ENCODE assay signal across 8 mouse cellular contexts in genomic region chr11:117962228-117963067, GRCm38 (mm10). TPM values are rescaled to one million over a fixed set of nuclear protein-coding genes. Genes with fewer than 3 reads are reported as not detected.
DNase-seq lines count a peak whose midpoint lies in the region; ATAC-seq and TF ChIP-seq lines count a peak whose summit lies in the region.

No protein-coding gene starts in this region.

- ATAC-seq in forebrain, postnatal 0 days, result no peak

- no peaks in the 10 kb centered on the region for H3K9me3 ChIP-seq in forebrain, embryonic 10.5 days
- no peaks in the 10 kb centered on the region for H3K9me3 ChIP-seq in forebrain, postnatal 0 days (ENCODE audit: low read length)
- no peaks in the 10 kb centered on the region for H3K9me3 ChIP-seq in midbrain, embryonic 10.5 days (replicated peaks)

- H3K4me2 ChIP-seq in forebrain, postnatal 0 days (ENCODE audit: low read depth), result no peak overlapping the region

- H3K27me3 ChIP-seq in forebrain, embryonic 10.5 days (ENCODE audit: poor library complexity, severe bottlenecking), result peaks cover 44% of the 10 kb centered on the region
- no peaks in the 10 kb centered on the region for H3K27me3 ChIP-seq in forebrain, postnatal 0 days (ENCODE audit: insufficient read depth, low read length)
- H3K27me3 ChIP-seq in midbrain, embryonic 10.5 days (ENCODE audit: low read depth, poor library complexity, severe bottlenecking), result peaks cover 55% of the 10 kb centered on the region

- DNase-seq in forebrain, embryonic 10.5 days (ENCODE audit: extremely low spot score, low spot score), result no peak
- DNase-seq in forebrain, postnatal 0 days, result no peak
- DNase-seq in heart, postnatal 14 days, result peak; percentile 89 to 90
- DNase-seq in kidney, postnatal 4 days, result peak; percentile 92 to 94
- peak; percentile 49 for DNase-seq in midbrain, embryonic 10.5 days (ENCODE audit: low spot score)
- peak; percentile 85 for DNase-seq in testis, postnatal 14 days (ENCODE audit: low spot score)
- DNase-seq in B cell, adult 2 months, result no peak

- 28% methylated on average over 10 of the region's 10 CpGs for WGBS in forebrain, embryonic 10.5 days
- 41% methylated on average over 10 of the region's 10 CpGs for WGBS in forebrain, postnatal 0 days
- WGBS in midbrain, embryonic 10.5 days, result 26% methylated on average over 10 of the region's 10 CpGs

- no peak overlapping the region for H3K9ac ChIP-seq in forebrain, postnatal 0 days

- peak; percentile 45; the same call in 1 of the 2 replicates for TF ChIP-seq POLR2A in embryonic fibroblast, embryonic 13.5 days (IDR thresholded peaks at IDR 0.05; ENCODE audit: low read depth, low read length)

- no peak for TF ChIP-seq CTCF in forebrain, postnatal 0 days (IDR thresholded peaks at IDR 0.05; ENCODE audit: low read depth)
- TF ChIP-seq CTCF in embryonic fibroblast, embryonic 13.5 days (IDR thresholded peaks at IDR 0.05; ENCODE audit: borderline replicate concordance, insufficient read depth, low read length), result no peak

- H3K4me3 ChIP-seq in forebrain, embryonic 10.5 days, result peak overlapping the region; percentile 49
- no peak overlapping the region for H3K4me3 ChIP-seq in forebrain, postnatal 0 days (ENCODE audit: low read depth, low read length)
- H3K4me3 ChIP-seq in embryonic fibroblast, embryonic 13.5 days (ENCODE audit: insufficient read depth, low read length), result no peak overlapping the region
- H3K4me3 ChIP-seq in midbrain, embryonic 10.5 days, result peak overlapping the region; percentile 52; the same call in 1 of the 2 replicates

- H3K4me1 ChIP-seq in forebrain, embryonic 10.5 days, result peaks cover 85% of the 10 kb centered on the region
- peaks cover 12% of the 10 kb centered on the region for H3K4me1 ChIP-seq in forebrain, postnatal 0 days (ENCODE audit: insufficient read depth)
- H3K4me1 ChIP-seq in embryonic fibroblast, embryonic 13.5 days (ENCODE audit: control insufficient read depth, insufficient read depth, low read length), result peaks cover 28% of the 10 kb centered on the region
- peaks cover 81% of the 10 kb centered on the region for H3K4me1 ChIP-seq in midbrain, embryonic 10.5 days

- H3K27ac ChIP-seq in forebrain, embryonic 10.5 days, result peak overlapping the region; percentile 87
- no peak overlapping the region for H3K27ac ChIP-seq in forebrain, postnatal 0 days (ENCODE audit: low read depth, low read length)
- H3K27ac ChIP-seq in embryonic fibroblast, embryonic 13.5 days (ENCODE audit: insufficient read depth, low read length), result peak overlapping the region; percentile 93
- H3K27ac ChIP-seq in midbrain, embryonic 10.5 days (replicated peaks), result peak overlapping the region; percentile 84

- H3K36me3 ChIP-seq in forebrain, embryonic 10.5 days (replicated peaks), result peaks cover 21% of the 10 kb centered on the region
- H3K36me3 ChIP-seq in forebrain, postnatal 0 days (ENCODE audit: insufficient read depth), result no peaks in the 10 kb centered on the region
- peaks cover 16% of the 10 kb centered on the region for H3K36me3 ChIP-seq in midbrain, embryonic 10.5 days

- intact Hi-C loops in heart, postnatal 14 days (cut with DNase I), result no loop called here

RNA-seq across cellular contexts. Expression of gene Socs3, which starts 7.4 kb away (rescaled TPM):
- polyA plus RNA-seq in forebrain, embryonic 10.5 days (2016; fragmentation: Nextera tagmentation; extraction: Ambion mirVana), result 13.6 and 14.7 TPM in 2 replicates
- total RNA-seq in forebrain, postnatal 0 days (2014; rRNA removed), result 7.8 and 11.0 TPM in 2 replicates
- 6.5 and 8.4 TPM in 2 replicates for polyA plus RNA-seq in forebrain, postnatal 0 days (2015; fragmentation: Nextera tagmentation; extraction: Ambion mirVana)
- 15.2 and 31.9 TPM in 2 replicates for polyA plus RNA-seq in embryonic fibroblast, embryonic 13.5 days (2011; ENCODE audit: insufficient read length, low read depth, missing spikeins)
- total RNA-seq in heart, postnatal 14 days (2021), result 1 to 10 TPM; 4.1 to 5.1 TPM
- 14.1 and 14.3 TPM in 2 replicates for polyA plus RNA-seq in midbrain, embryonic 10.5 days (2016; fragmentation: Nextera tagmentation; extraction: Ambion mirVana)

RNA-seq across cellular contexts. Expression of gene Pgs1, which starts 23.6 kb away (rescaled TPM):
- 43.8 and 44.7 TPM in 2 replicates for polyA plus RNA-seq in forebrain, embryonic 10.5 days (2016; fragmentation: Nextera tagmentation; extraction: Ambion mirVana)
- 55.7 and 63.0 TPM in 2 replicates for total RNA-seq in forebrain, postnatal 0 days (2014; rRNA removed)
- 47.7 and 54.4 TPM in 2 replicates for polyA plus RNA-seq in forebrain, postnatal 0 days (2015; fragmentation: Nextera tagmentation; extraction: Ambion mirVana)
- polyA plus RNA-seq in embryonic fibroblast, embryonic 13.5 days (2011; ENCODE audit: insufficient read length, low read depth, missing spikeins), result 29.5 and 33.4 TPM in 2 replicates
- 10 to 100 TPM; 20.5 to 22.3 TPM for total RNA-seq in heart, postnatal 14 days (2021)
- 45.0 and 46.3 TPM in 2 replicates for polyA plus RNA-seq in midbrain, embryonic 10.5 days (2016; fragmentation: Nextera tagmentation; extraction: Ambion mirVana)

Comparison
In these comparisons a context has a peak if more than half of its experiments do, and no peak if none do; other contexts are left out.
1. H3K4me3 ChIP-seq: peak in forebrain, embryonic 10.5 days (single experiment) and midbrain, embryonic 10.5 days (single experiment); none in forebrain, postnatal 0 days (single experiment) and embryonic fibroblast, embryonic 13.5 days (single experiment).
2. DNase-seq: peak in heart, postnatal 14 days (2 of 2), kidney, postnatal 4 days (2 of 2), midbrain, embryonic 10.5 days (single experiment) and testis, postnatal 14 days (single experiment); none in forebrain, embryonic 10.5 days (single experiment), forebrain, postnatal 0 days (single experiment) and B cell, adult 2 months (0 of 2).